Mouse (Mus musculus): ENCODE data around the gene Crip1.

- TF ChIP-seq POLR2A (IDR thresholded peaks at IDR 0.05; ENCODE audit: borderline replicate concordance, control insufficient read depth, low read depth, low read length) (no peak), CTCF (IDR thresholded peaks at IDR 0.05; ENCODE audit: control insufficient read depth, insufficient read depth, low read length) (no peak)
Measured at GRCm38 (mm10) chr12:113153971-113154370, 7.9 kb downstream of the Crip1 start.
